Mouse (Mus musculus) telencephalon, adult 2 months (tissue): ENCODE measurements around the gene Zmiz2.
"Not testable (repeated sequence)": the region's sequence is repeated elsewhere in the genome, so short reads cannot be mapped to it uniquely, and the experiment has no call there.

Experiments
- DNase-seq: peaks from one replicate; pipeline ENCODE4 v3.0.0-alpha.2; 2011; ENCODE audit warnings: low read depth, low spot score

Zmiz2 gene

GRCm38 (mm10) chr11:6419156-6419555, 30.3 kb downstream of the Zmiz2 start:
- not testable (repeated sequence) for DNase-seq

DNA sequence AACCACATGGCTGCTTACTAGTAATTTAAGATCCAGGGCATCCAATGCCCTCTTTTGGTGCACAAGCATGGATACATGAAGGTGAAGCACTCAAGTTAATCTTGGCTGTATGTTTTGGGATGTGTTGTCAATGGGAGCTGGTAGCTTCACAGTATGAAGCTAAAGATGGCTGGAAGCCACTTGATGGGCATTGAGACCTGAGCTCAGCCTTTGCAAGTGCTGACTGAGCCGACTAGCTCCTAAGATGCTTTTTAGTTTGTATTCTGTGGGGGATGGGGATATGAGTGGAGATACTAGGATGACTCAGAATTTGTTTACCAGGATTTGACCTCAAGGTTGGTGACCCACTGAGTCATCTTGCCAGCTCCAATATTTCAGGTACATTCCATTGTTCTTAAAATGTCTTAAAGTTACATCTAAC, 31.4 kb downstream of the Zmiz2 start:
- no peak for DNase-seq

- no peak for DNase-seq
Observed at GRCm38 (mm10) chr11:6420722-6421350, 32.0 kb downstream of the Zmiz2 start.

DNA sequence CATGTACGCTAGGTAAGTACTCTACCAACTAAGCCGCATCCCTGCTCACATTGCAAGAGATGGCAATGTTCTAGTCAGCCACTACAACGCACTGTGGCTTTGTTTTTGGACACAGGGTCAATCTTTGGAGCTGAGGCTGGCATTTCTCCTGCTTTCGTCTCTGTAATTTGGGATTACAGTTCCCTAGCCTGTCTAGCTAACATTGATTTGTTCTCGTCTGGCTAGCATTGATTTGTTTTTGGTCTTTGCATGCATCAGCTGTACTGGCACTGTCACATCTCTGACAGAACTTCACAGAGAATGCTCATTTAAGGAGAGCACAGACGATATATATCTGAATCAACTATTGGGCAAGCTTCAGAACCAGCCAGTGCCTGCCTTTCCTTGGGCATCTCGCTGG, 41.3 kb downstream of the Zmiz2 start:
- no peak for DNase-seq

GRCm38 (mm10) chr11:6436442-6436841, 47.6 kb downstream of the Zmiz2 start:
- no peak for DNase-seq

DNA sequence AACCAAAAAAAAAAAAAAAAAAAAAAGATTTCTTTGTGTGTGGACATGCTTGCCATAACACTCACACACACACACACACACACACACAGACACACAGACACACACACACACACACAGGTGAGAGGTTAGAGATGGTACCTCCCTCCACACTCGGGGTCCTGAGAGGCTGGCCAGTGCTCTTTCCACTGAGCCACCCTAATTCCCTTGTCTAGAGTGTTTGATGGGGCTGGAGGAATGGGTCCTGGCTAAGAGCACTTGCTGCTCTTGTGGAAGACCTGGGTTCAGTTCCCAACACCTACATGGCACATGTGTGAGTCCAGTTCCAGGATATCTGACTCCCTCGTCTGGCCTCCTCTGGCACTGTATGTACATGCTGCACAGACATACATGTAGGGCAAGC, 48.8 kb downstream of the Zmiz2 start:
- no peak for DNase-seq

DNA sequence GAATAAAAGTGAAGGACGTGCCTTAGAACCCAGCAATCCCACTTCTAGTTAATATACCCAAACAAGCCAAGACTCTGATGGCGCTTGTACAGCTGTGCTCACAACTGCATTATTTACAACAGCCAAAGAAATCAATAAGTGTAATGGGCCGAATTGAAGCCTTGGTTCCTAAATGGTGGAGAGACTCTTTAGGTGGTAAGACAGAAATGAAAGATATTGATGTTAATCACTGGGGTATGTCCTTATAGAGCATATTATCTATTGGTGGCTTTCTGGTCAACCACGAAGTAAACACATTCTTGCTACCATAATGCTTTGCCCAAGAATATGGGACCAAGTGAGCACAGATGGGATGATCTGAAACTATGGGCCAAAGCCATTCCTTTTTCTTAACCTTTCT, 51.3 kb downstream of the Zmiz2 start:
- DNase-seq: no peak

- no peak for DNase-seq
Observed at GRCm38 (mm10) chr11:6442566-6442965, 53.7 kb downstream of the Zmiz2 start.

- DNase-seq: no peak
Observed at GRCm38 (mm10) chr11:6443102-6443501, 54.2 kb downstream of the Zmiz2 start.

- no peak for DNase-seq
Observed at GRCm38 (mm10) chr11:6443727-6444076, 54.8 kb downstream of the Zmiz2 start.

DNA sequence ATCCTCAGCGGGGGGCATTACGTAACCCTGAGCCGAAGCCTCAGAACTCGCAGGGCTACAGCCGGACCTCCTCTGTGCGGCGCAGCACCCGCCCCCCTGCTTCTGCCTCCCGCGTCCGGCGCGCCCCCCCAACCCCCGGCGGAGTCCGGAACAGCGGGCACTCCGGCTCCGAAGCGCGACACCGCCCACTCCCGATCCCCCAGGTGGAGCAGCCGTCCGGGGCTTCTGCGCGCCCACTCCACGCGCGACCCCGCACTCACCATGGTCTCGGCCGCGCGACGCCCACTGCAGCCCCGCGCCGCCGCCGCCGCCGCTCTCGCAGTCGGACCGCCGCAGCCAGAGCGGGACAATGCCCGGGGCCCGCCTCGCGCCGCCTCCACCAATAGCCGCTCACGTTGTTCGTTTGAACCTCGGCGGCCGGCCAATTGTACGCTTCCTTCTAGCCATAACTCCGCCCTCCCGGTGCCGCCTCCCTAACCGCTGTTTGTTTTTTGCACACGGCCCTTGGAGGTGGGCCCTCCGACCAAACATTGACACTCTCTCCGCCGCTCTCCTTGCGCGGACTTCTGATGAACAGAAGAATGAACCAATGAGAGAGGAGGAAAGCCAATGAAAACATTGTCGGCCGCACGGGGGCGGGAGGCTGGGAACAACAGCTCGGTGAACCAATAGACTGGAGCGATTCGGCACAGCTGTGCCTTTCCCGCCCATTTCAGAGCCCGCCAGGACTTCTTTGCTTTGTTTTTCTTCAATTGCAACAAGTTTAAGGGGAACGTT, 55.4 kb downstream of the Zmiz2 start, which contains the start of gene H2afv:
H2afv (minus strand) TSS at position 367 of the 777 bp plus-strand sequence.
- peak; percentile 99 for DNase-seq

DNA sequence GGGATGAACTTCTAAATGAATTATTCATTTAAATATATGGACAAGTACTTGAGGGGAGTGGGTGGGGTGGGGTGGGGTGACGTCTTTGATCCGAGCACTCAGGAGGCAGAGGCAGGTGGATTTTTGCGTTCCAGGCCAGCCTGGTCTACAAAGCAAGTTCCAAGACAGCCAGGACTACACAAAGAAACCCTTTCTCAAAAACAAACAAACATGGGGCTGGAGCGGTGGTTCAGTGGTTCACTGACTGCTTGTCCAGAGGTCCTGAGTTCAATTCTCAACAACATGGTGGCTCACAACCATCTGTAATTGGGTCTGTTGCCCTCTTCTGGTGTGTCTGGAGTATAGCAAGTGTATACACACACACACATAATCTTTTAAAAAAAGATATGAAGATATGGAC, 56.6 kb downstream of the Zmiz2 start:
- DNase-seq: no peak

- DNase-seq: no peak
Observed at GRCm38 (mm10) chr11:6445951-6446350, 57.1 kb downstream of the Zmiz2 start.

DNA sequence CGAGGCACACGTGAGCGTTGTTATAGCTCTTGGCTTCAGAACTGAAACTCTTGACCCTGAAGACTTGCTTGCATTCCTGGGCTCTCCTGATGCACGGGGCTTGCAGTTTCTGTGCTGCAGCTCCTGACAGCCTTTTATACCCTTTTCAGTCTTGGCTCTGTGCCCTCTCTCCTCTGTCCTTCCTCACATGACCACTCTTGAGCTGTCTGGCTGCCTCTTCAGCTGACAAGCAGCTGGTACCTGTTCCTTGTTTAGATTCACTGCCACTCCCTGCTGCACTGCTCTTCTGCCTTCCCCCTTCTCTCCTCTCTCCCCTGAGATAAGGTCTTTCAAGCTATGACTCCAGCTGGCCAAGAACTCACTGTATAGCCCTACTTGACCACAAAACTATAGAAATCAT, 58.6 kb downstream of the Zmiz2 start:
- no peak for DNase-seq

GRCm38 (mm10) chr11:6448155-6448554, 59.3 kb downstream of the Zmiz2 start:
- not testable (repeated sequence) for DNase-seq
